Mouse (Mus musculus) heart, adult 9 months (tissue): Measurements from ENCODE around the gene Gm10778.
A peak's percentile ranks its signal among the peaks of the same experiment; 100 is the strongest.

Source experiments
- DNase-seq, 2 experiments: peaks; one replicate each; pipeline ENCODE4 v3.0.0; 2022; ENCODE audit warnings: low spot score in 2 of 2

The Gm10778 gene

GRCm38 (mm10) chr10:81648803-81649775, at the start of gene Gm10778:
Gene Gm10778, plus strand, starts transcription at chr10:81649059.
- DNase-seq: peak; percentile 87 to 89

GRCm38 (mm10) chr10:81599630-81600029, 49.2 kb upstream of the Gm10778 start:
- DNase-seq: no peak

- DNase-seq: no peak
These were observed 48.8 kb upstream of the Gm10778 start for GRCm38 (mm10) chr10:81600096-81600495.

GRCm38 (mm10) chr10:81600738-81601203, 48.1 kb upstream of the Gm10778 start, which contains the start of gene Tle6:
Gene Tle6, minus strand, starts transcription at chr10:81601073.
- DNase-seq: peak; percentile 93 to 94

- no peak for DNase-seq
These were observed 47.4 kb upstream of the Gm10778 start for GRCm38 (mm10) chr10:81601396-81601905.

GRCm38 (mm10) chr10:81602741-81603151, 46.1 kb upstream of the Gm10778 start:
- DNase-seq: peak; percentile 24 to 40

GRCm38 (mm10) chr10:81604019-81604967, 44.6 kb upstream of the Gm10778 start:
- no peak for DNase-seq

GRCm38 (mm10) chr10:81604968-81605665, 43.7 kb upstream of the Gm10778 start:
- DNase-seq: peak; percentile 73 to 88

GRCm38 (mm10) chr10:81605666-81605973, 43.2 kb upstream of the Gm10778 start:
- no peak for DNase-seq

GRCm38 (mm10) chr10:81605974-81606751, 42.7 kb upstream of the Gm10778 start, which contains the start of gene BC025920:
Gene BC025920, plus strand, starts transcription at chr10:81606270.
- DNase-seq: peak; percentile 98 to 99

GRCm38 (mm10) chr10:81608308-81608707, 40.6 kb upstream of the Gm10778 start:
- no peak for DNase-seq

GRCm38 (mm10) chr10:81612779-81613178, 36.1 kb upstream of the Gm10778 start:
- no peak for DNase-seq

- no peak for DNase-seq
These were observed 33.4 kb upstream of the Gm10778 start for GRCm38 (mm10) chr10:81615486-81615885.

- no peak for DNase-seq
These were observed 28.9 kb upstream of the Gm10778 start for GRCm38 (mm10) chr10:81619976-81620375.

GRCm38 (mm10) chr10:81620786-81621185, 28.1 kb upstream of the Gm10778 start:
- DNase-seq: no peak

GRCm38 (mm10) chr10:81623441-81623840, 25.4 kb upstream of the Gm10778 start:
- DNase-seq: no peak

GRCm38 (mm10) chr10:81626101-81626993, 22.5 kb upstream of the Gm10778 start:
- peak in 1 of 2 experiments; percentile 20 for DNase-seq

GRCm38 (mm10) chr10:81626994-81627835, 21.6 kb upstream of the Gm10778 start, which contains the start of gene Sirt6:
Gene Sirt6, minus strand, starts transcription at chr10:81627797.
- peak; percentile 92 to 93 for DNase-seq
